Mouse (Mus musculus): Measurements from ENCODE around the gene Tnfsf13.

- TF ChIP-seq GATA1 (IDR thresholded peaks at IDR 0.05; ENCODE audit: borderline replicate concordance, low read length) (no peak), FLI1 (IDR thresholded peaks at IDR 0.05; ENCODE audit: low read length) (no peak)
These were observed 29.9 kb upstream of the Tnfsf13 start for GRCm38 (mm10) chr11:69715482-69715881.

Measured in megakaryocyte, embryonic 14.5 days (primary cell).